Mouse (Mus musculus) ES-E14 (cell line): ENCODE measurements at regions not wholly inside any gene's neighbourhood (a gene's known extent, or its start where the extent isn't known, plus 50 kb on each side); places are given as distances from the start of the nearest gene placed in this dataset.

Source experiments
- ZC3H11A ChIP-seq: IDR thresholded peaks from 2 replicates; pipeline ENCODE4 v1.6.1; 2012; ENCODE audit warnings: low read depth, mild to moderate bottlenecking, inconsistent platforms, low read length, borderline replicate concordance
- ZNF384 ChIP-seq: IDR thresholded peaks from 2 replicates; pipeline ENCODE4 v1.6.1; 2012; ENCODE audit warnings: low read depth, low read length, inconsistent platforms

- TF ChIP-seq ZC3H11A = no peak
- TF ChIP-seq ZNF384 = no peak
These were observed 422.6 kb downstream of the Etnk1 start for GRCm38 (mm10) chr6:143589666-143590065.
